Mouse (Mus musculus): Measurements from ENCODE around the gene Pon2. TPM values are rescaled to one million over a fixed set of nuclear protein-coding genes. Genes with fewer than 3 reads are reported as not detected.

Gene Pon2
- polyA plus RNA-seq, 1 experiment from 2014 or later: 26.9 TPM

DNA sequence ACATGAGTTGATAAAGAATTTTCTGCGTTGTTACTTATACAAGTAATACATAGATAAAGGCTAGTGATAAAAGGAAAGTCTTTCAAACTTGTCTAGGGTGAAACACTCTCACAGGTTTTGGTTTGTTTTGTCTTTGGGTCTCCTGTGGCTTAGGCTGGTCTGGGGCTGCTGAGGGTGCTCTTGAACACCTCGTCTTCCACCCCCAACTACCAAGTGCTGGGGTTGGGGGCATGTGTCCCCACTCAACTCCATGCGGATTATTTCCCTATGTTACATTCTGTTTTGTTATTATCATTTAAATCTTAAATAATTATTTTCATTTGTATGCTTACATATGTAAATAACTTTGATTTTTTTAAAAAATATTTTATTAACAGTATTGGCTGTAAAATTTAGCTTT is 12.2 kb upstream of the Pon2 start:
- Histone ChIP-seq H3K36me3 (no peaks in the 10 kb centered on the region), H3K4me2 (no peak overlapping the region), H3K4me1 (no peaks in the 10 kb centered on the region), H3K27ac (no peak overlapping the region), H3K4me3 (no peak overlapping the region), H3K9ac (no peak overlapping the region), H3K27me3 (no peaks in the 10 kb centered on the region), H3K9me3 (no peaks in the 10 kb centered on the region)
- WGBS: 87% methylated on average over 3 of the region's 3 CpGs
- no peak for ATAC-seq (ENCODE audit: insufficient number of reproducible peaks, insufficient read depth, low FRiP score, low TSS enrichment, low read depth)

DNA sequence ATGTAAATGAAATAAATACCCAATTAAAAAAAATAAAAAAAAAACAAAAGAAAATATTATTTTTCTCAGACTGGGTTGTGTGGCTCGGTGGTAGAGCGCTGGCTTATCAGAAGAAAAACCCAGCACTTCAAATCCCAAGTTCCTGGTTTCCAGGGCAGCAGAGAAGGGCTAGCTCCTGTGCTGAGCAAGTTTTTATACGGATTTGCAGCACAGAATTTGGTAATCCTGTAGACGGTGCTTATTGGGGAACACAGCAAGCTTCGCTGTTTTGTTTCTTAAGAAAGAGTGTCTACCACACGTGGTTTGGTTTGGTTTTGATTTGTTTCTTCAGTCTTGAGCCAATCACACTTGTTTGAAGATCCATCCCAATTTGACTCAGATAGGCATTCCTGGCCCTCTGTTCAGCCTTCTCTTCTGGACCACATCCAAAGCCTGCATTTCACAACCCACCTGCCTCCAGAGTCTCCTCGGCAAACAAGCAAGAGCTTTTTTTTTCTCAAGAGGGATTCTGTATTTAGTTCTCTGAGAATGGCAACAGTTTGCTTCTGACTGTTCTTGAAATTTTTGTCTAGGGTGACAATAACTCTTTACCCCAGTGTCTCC is 11.4 kb upstream of the Pon2 start:
- 64% methylated on average over 7 of the region's 7 CpGs for WGBS
- Histone ChIP-seq H3K9ac (no peak overlapping the region), H3K27ac (no peak overlapping the region), H3K36me3 (no peaks in the 10 kb centered on the region), H3K9me3 (no peaks in the 10 kb centered on the region), H3K4me1 (no peaks in the 10 kb centered on the region), H3K4me3 (no peak overlapping the region), H3K27me3 (no peaks in the 10 kb centered on the region), H3K4me2 (no peak overlapping the region)
- ATAC-seq (ENCODE audit: insufficient number of reproducible peaks, insufficient read depth, low FRiP score, low TSS enrichment, low read depth): no peak

DNA sequence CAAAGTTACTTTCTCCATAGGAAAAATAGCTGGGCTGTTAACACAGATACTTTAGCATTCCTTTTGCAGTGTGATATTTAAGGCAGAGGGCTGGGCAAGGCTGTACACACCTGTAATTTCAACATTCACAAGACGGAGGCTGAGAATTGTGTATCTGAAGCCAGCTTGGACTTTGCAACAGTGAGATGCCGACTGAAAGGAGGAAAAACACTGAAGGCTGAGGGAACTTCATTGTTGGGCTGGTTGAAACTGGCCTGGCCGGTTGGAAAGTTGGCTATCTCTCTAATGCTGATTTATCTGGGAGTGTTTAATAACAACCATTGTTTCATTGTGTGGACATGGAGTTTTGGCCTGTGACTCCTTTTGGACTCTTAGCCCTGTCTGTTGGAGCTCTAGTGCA is 7.7 kb upstream of the Pon2 start:
- Histone ChIP-seq H3K27ac (no peak overlapping the region), H3K9me3 (0 out of 2 replicates have a peak, but pooled peaks cover 3% of the 10 kb centered on the region), H3K4me2 (no peak overlapping the region), H3K4me1 (no peaks in the 10 kb centered on the region), H3K27me3 (no peaks in the 10 kb centered on the region), H3K9ac (no peak overlapping the region), H3K4me3 (no peak overlapping the region), H3K36me3 (no peaks in the 10 kb centered on the region)
- no peak for ATAC-seq (ENCODE audit: insufficient number of reproducible peaks, insufficient read depth, low FRiP score, low TSS enrichment, low read depth)
- 64% methylated on average over 3 of the region's 3 CpGs for WGBS

DNA sequence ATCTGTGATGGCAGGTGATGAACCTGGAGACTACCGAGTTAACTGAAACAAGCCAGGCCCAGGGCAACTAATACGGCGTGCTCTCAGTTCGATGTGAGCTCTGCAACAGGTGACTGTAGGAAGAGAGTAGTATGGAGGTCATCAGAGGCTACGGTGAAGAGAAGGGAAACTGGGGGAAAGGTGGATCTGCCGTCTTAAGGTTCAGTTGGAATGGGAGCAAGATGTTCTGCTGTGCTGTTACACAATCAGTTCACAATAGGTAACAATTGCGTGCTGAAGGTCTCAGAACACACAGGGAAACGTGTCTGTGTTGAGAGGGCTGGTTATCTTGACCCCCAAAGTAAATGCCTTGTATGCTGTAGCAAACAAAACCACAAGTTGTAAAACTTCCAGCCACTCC is 6.7 kb upstream of the Pon2 start:
- Histone ChIP-seq H3K4me3 (no peak overlapping the region), H3K27ac (no peak overlapping the region), H3K4me1 (no peaks in the 10 kb centered on the region), H3K36me3 (no peaks in the 10 kb centered on the region), H3K4me2 (no peak overlapping the region), H3K9ac (no peak overlapping the region), H3K9me3 (0 out of 2 replicates have a peak, but pooled peaks cover 3% of the 10 kb centered on the region), H3K27me3 (no peaks in the 10 kb centered on the region)
- ATAC-seq (ENCODE audit: insufficient number of reproducible peaks, insufficient read depth, low FRiP score, low TSS enrichment, low read depth): no peak
- WGBS: 84% methylated on average over 8 of the region's 8 CpGs

DNA sequence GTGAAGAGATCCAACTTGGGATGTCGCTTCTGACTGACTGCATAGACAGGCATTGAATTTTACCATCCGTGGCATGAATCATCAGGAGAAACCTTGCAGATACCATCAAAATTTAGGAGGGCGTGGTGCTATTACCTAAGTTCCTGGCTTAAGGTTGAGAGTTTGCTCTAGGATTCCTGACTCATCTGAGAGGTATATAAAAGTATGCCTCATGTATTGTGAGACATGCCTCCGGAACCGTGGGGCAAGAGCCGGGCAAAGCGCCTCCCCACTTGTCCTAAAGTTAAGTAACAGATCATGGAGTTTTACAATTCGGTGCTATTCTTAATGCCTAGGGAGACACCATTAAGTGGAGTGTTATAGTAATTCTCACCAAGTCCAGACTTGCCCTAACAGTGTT is 2.4 kb upstream of the Pon2 start:
- ATAC-seq (ENCODE audit: insufficient number of reproducible peaks, insufficient read depth, low FRiP score, low TSS enrichment, low read depth): no peak
- 0 out of 2 replicates have a peak, but pooled peaks cover 3% of the 10 kb centered on the region for H3K9me3 ChIP-seq
- no peaks in the 10 kb centered on the region for H3K4me1 ChIP-seq
- H3K4me3 ChIP-seq: no peak overlapping the region
- no peak overlapping the region for H3K4me2 ChIP-seq
- H3K9ac ChIP-seq: no peak overlapping the region
- no peaks in the 10 kb centered on the region for H3K36me3 ChIP-seq
- H3K27ac ChIP-seq: no peak overlapping the region
- 84% methylated on average over 8 of the region's 8 CpGs for WGBS
- no peaks in the 10 kb centered on the region for H3K27me3 ChIP-seq

DNA sequence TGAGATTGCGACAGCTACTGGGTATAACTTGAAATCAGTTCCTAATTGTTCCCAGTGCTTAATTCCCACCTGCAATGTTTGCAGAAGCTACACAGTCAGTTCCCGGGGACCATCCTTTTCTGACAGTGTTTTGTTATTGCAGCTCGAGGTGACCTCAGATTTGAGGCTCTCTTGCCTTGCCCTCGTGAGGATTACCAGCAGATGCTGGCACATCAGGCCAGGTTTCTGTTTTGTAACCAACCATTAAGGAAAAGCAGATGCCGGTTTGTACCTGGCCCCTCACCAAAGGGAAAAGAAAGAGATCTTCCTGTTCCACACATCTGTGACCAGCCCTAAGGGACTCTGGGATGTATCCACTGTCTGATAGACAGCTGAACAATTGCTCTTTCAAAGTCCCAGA is 1.3 kb upstream of the Pon2 start:
- Histone ChIP-seq H3K9me3 (0 out of 2 replicates have a peak, but pooled peaks cover 3% of the 10 kb centered on the region), H3K36me3 (no peaks in the 10 kb centered on the region), H3K9ac (no peak overlapping the region), H3K4me2 (no peak overlapping the region), H3K27me3 (no peaks in the 10 kb centered on the region), H3K4me1 (no peaks in the 10 kb centered on the region), H3K27ac (no peak overlapping the region), H3K4me3 (no peak overlapping the region)
- ATAC-seq (ENCODE audit: insufficient number of reproducible peaks, insufficient read depth, low FRiP score, low TSS enrichment, low read depth): no peak
- 40% methylated on average over 5 of the region's 5 CpGs for WGBS

DNA sequence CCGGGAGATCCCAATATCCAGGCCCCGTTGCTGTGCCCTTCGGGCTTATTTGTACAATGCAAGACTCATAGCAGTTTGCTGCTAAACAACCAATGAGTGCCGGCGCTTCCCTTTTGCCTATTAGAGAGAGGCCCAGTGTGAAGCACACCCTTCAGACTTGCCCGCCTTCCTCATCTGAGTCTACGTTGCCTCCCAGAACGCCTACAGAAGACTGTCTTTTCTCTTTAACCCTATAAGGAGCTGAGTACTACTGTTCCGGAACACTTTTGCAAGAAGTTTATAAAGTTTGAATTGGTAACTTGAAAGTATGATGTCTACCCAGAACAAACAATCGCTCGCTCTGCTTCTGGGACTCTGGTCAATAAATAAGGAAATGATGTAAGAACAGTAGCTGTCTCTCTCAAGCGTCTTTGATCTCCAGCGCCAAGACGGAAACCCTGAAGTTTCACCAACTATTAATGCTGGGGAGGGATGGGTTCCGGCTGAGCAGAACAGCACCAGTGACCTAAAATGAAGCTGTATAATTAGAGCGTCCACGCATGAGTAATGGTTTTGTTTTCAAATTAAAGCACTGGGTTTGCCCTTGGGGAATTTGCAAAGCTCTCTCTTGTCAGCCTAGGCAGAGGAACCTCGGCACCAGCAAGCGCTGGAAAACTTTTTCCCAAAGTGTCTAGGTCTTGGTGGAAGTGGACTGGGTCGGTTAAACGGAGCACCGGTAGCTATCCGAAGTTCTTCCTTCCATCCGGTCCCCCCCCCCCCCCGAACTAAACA is 749 bp downstream of the Pon2 start:
- H3K27ac ChIP-seq: peak overlapping the region; percentile 78
- peak overlapping the region; percentile 66 for H3K4me3 ChIP-seq
- WGBS: 2% methylated on average over 23 of the region's 25 CpGs
- no peaks in the 10 kb centered on the region for H3K27me3 ChIP-seq
- H3K9ac ChIP-seq: peak overlapping the region; percentile 77
- ATAC-seq (ENCODE audit: insufficient number of reproducible peaks, insufficient read depth, low FRiP score, low TSS enrichment, low read depth): peak; percentile 69
- no peaks in the 10 kb centered on the region for H3K9me3 ChIP-seq
- no peaks in the 10 kb centered on the region for H3K36me3 ChIP-seq
- H3K4me1 ChIP-seq: peaks cover 5% of the 10 kb centered on the region; the same call in 1 of the 2 replicates
- peak overlapping the region; percentile 77 for H3K4me2 ChIP-seq

DNA sequence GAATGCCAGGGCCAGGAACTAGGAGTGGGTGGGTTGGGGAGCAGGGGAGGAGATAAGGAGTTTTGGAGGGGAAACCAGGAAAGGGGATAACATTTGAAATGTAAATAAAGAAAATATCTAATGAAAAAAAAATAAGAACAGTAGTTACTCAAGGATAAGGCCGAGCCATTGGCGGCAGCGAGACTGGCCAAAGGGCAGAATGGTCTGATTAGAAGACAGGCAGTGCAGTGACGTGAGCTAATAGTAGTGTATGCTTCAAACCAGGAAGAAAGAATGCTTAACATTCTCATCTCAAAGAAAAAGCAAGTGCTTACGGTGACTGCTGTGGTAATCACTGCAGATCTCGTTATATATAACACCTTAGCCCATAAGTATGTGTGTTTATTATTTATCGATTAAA is 2.2 kb downstream of the Pon2 start:
- Histone ChIP-seq H3K4me2 (no peak overlapping the region), H3K27me3 (no peaks in the 10 kb centered on the region), H3K27ac (no peak overlapping the region), H3K9me3 (no peaks in the 10 kb centered on the region), H3K36me3 (no peaks in the 10 kb centered on the region), H3K9ac (no peak overlapping the region), H3K4me3 (no peak overlapping the region), H3K4me1 (peaks cover 5% of the 10 kb centered on the region; the same call in 1 of the 2 replicates)
- 93% methylated on average over 7 of the region's 7 CpGs for WGBS
- no peak for ATAC-seq (ENCODE audit: insufficient number of reproducible peaks, insufficient read depth, low FRiP score, low TSS enrichment, low read depth)

DNA sequence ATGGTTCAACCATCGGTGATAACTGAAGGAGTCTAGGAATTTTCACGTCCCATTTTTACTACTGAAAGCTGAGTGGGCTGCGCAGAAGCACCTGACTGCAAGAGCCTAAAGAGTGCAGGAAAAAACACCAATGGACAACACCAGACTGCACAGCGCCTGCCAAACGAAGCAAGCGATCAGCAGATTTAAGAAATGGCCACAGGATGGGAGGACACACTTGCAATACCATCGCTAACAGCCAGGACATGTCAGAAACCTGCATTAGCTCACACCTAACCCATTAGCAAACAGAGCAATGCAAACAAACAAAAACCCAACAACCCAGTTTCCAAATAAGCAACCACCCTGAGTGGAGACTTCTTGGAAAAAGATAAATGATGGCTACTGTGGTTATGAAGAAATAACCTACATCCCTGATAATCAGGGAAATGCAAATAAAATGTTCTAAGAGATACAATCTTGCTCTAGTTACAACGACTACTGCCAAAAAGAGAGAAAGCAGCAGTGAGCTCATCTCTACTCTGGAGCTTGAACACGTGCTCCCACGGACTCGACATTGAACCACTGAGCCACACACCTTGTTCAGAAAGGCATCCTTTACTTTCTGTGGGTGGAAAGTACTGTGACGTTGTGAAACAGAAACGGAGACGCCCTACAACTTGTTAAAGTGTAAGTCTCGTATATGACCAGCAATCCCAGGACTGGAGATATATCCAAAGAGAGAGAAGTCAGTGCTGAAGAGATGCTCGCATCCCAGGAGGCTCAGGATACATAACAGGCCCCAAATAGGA is 3.4 kb downstream of the Pon2 start:
- H3K27ac ChIP-seq: no peak overlapping the region
- ATAC-seq (ENCODE audit: insufficient number of reproducible peaks, insufficient read depth, low FRiP score, low TSS enrichment, low read depth): no peak

DNA sequence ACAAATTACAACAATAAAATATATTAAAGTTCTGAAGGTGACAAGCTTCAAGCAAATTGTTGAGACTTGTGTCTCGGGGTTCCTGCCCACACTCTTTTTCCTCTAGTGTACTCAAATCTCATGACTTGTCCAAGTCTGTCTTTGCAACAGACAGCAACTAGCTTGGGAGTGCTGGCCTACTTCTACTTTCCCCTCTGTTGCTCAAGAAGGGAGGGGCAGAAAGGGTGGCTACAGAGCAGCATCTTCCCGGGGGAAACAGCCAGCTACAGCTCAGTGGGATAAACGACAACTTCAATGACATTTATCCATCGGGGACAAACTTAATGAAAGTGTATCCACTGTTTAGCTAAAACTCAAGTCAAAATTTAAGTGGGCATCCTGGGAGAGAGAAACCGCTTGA is 5.4 kb downstream of the Pon2 start:
- Histone ChIP-seq H3K9me3 (no peaks in the 10 kb centered on the region), H3K4me2 (no peak overlapping the region), H3K27me3 (no peaks in the 10 kb centered on the region), H3K4me3 (no peak overlapping the region), H3K27ac (no peak overlapping the region), H3K9ac (no peak overlapping the region), H3K36me3 (no peaks in the 10 kb centered on the region), H3K4me1 (peaks cover 12% of the 10 kb centered on the region; the same call in 1 of the 2 replicates)
- no peak for ATAC-seq (ENCODE audit: insufficient number of reproducible peaks, insufficient read depth, low FRiP score, low TSS enrichment, low read depth)
- 77% methylated on average over 5 of the region's 5 CpGs for WGBS

More for the DNA sequence above, 3.4 kb downstream of the Pon2 start:
- Histone ChIP-seq H3K4me2 (no peak overlapping the region), H3K9me3 (no peaks in the 10 kb centered on the region), H3K4me3 (no peak overlapping the region), H3K27me3 (no peaks in the 10 kb centered on the region), H3K4me1 (peaks cover 5% of the 10 kb centered on the region; the same call in 1 of the 2 replicates), H3K36me3 (no peaks in the 10 kb centered on the region), H3K9ac (no peak overlapping the region)
- WGBS: 91% methylated on average over 16 of the region's 16 CpGs

DNA sequence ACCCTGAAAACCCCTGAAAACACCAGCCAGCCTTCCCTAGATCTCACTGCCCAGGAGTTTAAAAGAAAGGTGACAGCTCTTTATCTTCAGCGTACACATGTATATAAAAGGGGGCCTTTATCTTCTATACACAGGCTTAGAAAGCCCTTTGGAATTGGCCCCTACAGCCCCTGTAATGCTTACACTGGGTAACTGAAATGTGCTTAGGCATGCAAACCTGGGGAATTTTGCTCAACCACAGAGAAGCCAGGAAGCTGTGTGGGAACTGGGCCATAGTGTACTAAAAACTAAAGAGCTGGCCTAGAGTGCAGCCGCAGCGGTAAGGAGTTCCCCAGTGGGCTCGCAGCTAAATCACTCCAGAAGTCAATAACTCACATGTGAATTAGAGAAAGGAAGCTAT is 6.8 kb downstream of the Pon2 start:
- Histone ChIP-seq H3K27ac (no peak overlapping the region), H3K27me3 (no peaks in the 10 kb centered on the region), H3K9me3 (no peaks in the 10 kb centered on the region), H3K9ac (no peak overlapping the region), H3K4me2 (no peak overlapping the region), H3K4me3 (no peak overlapping the region), H3K36me3 (no peaks in the 10 kb centered on the region), H3K4me1 (peaks cover 17% of the 10 kb centered on the region; the same call in 1 of the 2 replicates)
- WGBS: 66% methylated on average over 4 of the region's 4 CpGs
- ATAC-seq (ENCODE audit: insufficient number of reproducible peaks, insufficient read depth, low FRiP score, low TSS enrichment, low read depth): no peak
